Mouse (Mus musculus) myocyte (in vitro differentiated cells): Measurements from ENCODE around the gene Wnt1. TPM values are rescaled to one million over a fixed set of nuclear protein-coding genes. Genes with fewer than 3 reads are reported as not detected.
A peak's percentile ranks its signal among the peaks of the same experiment; 100 is the strongest.

Source experiments
- H3K27me3 ChIP-seq: one replicate; pipeline ENCODE4 v1.6.1; 2011; ENCODE audit not compliant: control insufficient read depth, insufficient read depth, insufficient read length
- H3K36me3 ChIP-seq: one replicate; pipeline ENCODE4 v1.6.1; 2011; ENCODE audit not compliant: control insufficient read depth, insufficient read depth
- H3K4me2 ChIP-seq: one replicate; pipeline ENCODE4 v1.6.1; 2011; ENCODE audit warnings: low read depth, control low read depth
- H3K4me3 ChIP-seq: one replicate; pipeline ENCODE4 v1.5.1; 2011; ENCODE audit warnings: mild to moderate bottlenecking, control low read depth, moderate library complexity
- H3K79me2 ChIP-seq: one replicate; pipeline ENCODE4 v1.6.1; 2011; ENCODE audit not compliant: control insufficient read depth, insufficient read depth
- H3ac ChIP-seq: one replicate; pipeline ENCODE4 v1.6.1; 2011; ENCODE audit not compliant: control insufficient read depth, insufficient read length
- CEBPB ChIP-seq: IDR thresholded peaks from 2 replicates; pipeline ENCODE4 v1.6.1; 2011; ENCODE audit warnings: mild to moderate bottlenecking, moderate library complexity; ENCODE audit not compliant: poor library complexity, insufficient read depth, severe bottlenecking
- E2F4 ChIP-seq: IDR thresholded peaks from one replicate; pipeline ENCODE4 v1.6.1; 2011; ENCODE audit warnings: mild to moderate bottlenecking, control low read depth, moderate library complexity; ENCODE audit not compliant: insufficient read depth
- MAX ChIP-seq: IDR thresholded peaks from one replicate; pipeline ENCODE4 v1.6.1; 2011; ENCODE audit warnings: low read depth, mild to moderate bottlenecking, control low read depth
- MYOD1 ChIP-seq, 3 experiments: IDR thresholded peaks; one replicate each; pipeline ENCODE4 v1.6.1; 2011; ENCODE audit warnings: control low read depth in 2 of 3, low read depth in 2 of 3, mild to moderate bottlenecking in 2 of 3, moderate library complexity in 1 of 3; ENCODE audit not compliant: insufficient read length in 2 of 3, control insufficient read depth in 1 of 3
- MYOG ChIP-seq, 3 experiments: IDR thresholded peaks; one replicate each; pipeline ENCODE4 v1.6.1; 2011; ENCODE audit warnings: control low read depth in 2 of 3, low read depth in 2 of 3, mild to moderate bottlenecking in 2 of 3; ENCODE audit not compliant: insufficient read length in 2 of 3, control insufficient read depth in 1 of 3, insufficient read depth in 1 of 3
- POLR2A ChIP-seq: IDR thresholded peaks from one replicate; pipeline ENCODE4 v1.6.1; 2011; ENCODE audit warnings: low read depth, mild to moderate bottlenecking, control low read depth, moderate library complexity; ENCODE audit not compliant: insufficient read length
- POLR2AphosphoS2 ChIP-seq: IDR thresholded peaks from one replicate; pipeline ENCODE4 v1.6.1; 2011; ENCODE audit warnings: low read depth, control low read depth; ENCODE audit not compliant: insufficient read length
- REST ChIP-seq: IDR thresholded peaks from one replicate; pipeline ENCODE4 v1.6.1; 2011; ENCODE audit warnings: mild to moderate bottlenecking, control low read depth, moderate library complexity; ENCODE audit not compliant: insufficient read depth, insufficient read length
- SRF ChIP-seq: IDR thresholded peaks from one replicate; pipeline ENCODE4 v1.6.1; 2011; ENCODE audit warnings: low read depth; ENCODE audit not compliant: control insufficient read depth, insufficient read length
- TCF12 ChIP-seq: IDR thresholded peaks from one replicate; pipeline ENCODE4 v1.6.1; 2011; ENCODE audit warnings: mild to moderate bottlenecking, control low read depth; ENCODE audit not compliant: poor library complexity, insufficient read depth, severe bottlenecking
- TCF3 ChIP-seq: IDR thresholded peaks from one replicate; pipeline ENCODE4 v1.6.1; 2011; ENCODE audit warnings: low read depth, control low read depth; ENCODE audit not compliant: insufficient read length
- USF1 ChIP-seq: IDR thresholded peaks from one replicate; pipeline ENCODE4 v1.6.1; 2011; ENCODE audit warnings: low read depth, mild to moderate bottlenecking, control low read depth, moderate library complexity
- polyA plus RNA-seq: library from polyadenylated mRNA; unstranded; fragments of >200 nt; fragmentation: generic; extraction: Trizol; gene quantifications from one replicate; pipeline ENCODE4 v1.2.1, GENCODE M21; 2012; ENCODE audit warnings: missing spikeins

The Wnt1 gene
- polyA plus RNA-seq, 1 experiment, result 0.06 TPM

GRCm38 (mm10) chr15:98802926-98803325 lies 13.3 kb downstream of the Wnt1 start:
- Histone ChIP-seq H3K4me2 (no peak overlapping the region), H3K27me3 (peaks cover 40% of the 10 kb centered on the region), H3ac (no peak overlapping the region), H3K79me2 (no peaks in the 10 kb centered on the region), H3K36me3 (no peaks in the 10 kb centered on the region), H3K4me3 (no peak overlapping the region)
- TF ChIP-seq POLR2AphosphoS2, result no peak
- peak in 1 of 3 experiments; percentile 27 for TF ChIP-seq MYOG (IDR thresholded peaks at IDR 0.05; ENCODE audit: control insufficient read depth in 1 of 3, insufficient read depth in 1 of 3, insufficient read length in 2 of 3, low read depth in 2 of 3)

GRCm38 (mm10) chr15:98804054-98804453 lies 14.4 kb downstream of the Wnt1 start:
- Histone ChIP-seq H3K36me3 (no peaks in the 10 kb centered on the region), H3K4me3 (no peak overlapping the region), H3K27me3 (peaks cover 32% of the 10 kb centered on the region), H3K4me2 (peak overlapping the region; percentile 68), H3ac (no peak overlapping the region), H3K79me2 (no peaks in the 10 kb centered on the region)
- TF ChIP-seq POLR2AphosphoS2, result no peak
- TF ChIP-seq POLR2A, result no peak
- no peak for TF ChIP-seq REST
- no peak for TF ChIP-seq USF1
- TF ChIP-seq TCF3, result no peak
- no peak for TF ChIP-seq MYOD1 (IDR thresholded peaks at IDR 0.05; ENCODE audit: control insufficient read depth in 1 of 3, insufficient read length in 2 of 3, low read depth in 2 of 3)

GRCm38 (mm10) chr15:98805324-98806040 lies 15.8 kb downstream of the Wnt1 start:
- Histone ChIP-seq H3K4me3 (no peak overlapping the region), H3K79me2 (no peaks in the 10 kb centered on the region), H3ac (no peak overlapping the region), H3K36me3 (no peaks in the 10 kb centered on the region), H3K4me2 (peak overlapping the region; percentile 44), H3K27me3 (peaks cover 27% of the 10 kb centered on the region)
- TF ChIP-seq MYOG (IDR thresholded peaks at IDR 0.05; ENCODE audit: control insufficient read depth in 1 of 3, insufficient read depth in 1 of 3, insufficient read length in 2 of 3, low read depth in 2 of 3), result no peak
- TF ChIP-seq MYOD1 (IDR thresholded peaks at IDR 0.05; ENCODE audit: control insufficient read depth in 1 of 3, insufficient read length in 2 of 3, low read depth in 2 of 3), result no peak
- TF ChIP-seq TCF3, result no peak
- TF ChIP-seq CEBPB, result no peak
- TF ChIP-seq MAX, result no peak
- TF ChIP-seq POLR2AphosphoS2, result no peak
- TF ChIP-seq USF1, result no peak
- no peak for TF ChIP-seq TCF12
- TF ChIP-seq E2F4, result no peak
- no peak for TF ChIP-seq SRF
- TF ChIP-seq REST, result no peak
- TF ChIP-seq POLR2A, result no peak

- H3K27me3 ChIP-seq, result peaks cover 21% of the 10 kb centered on the region
- H3K4me2 ChIP-seq, result peak overlapping the region; percentile 44
- H3K36me3 ChIP-seq, result no peaks in the 10 kb centered on the region
- H3K4me3 ChIP-seq, result no peak overlapping the region
- H3K79me2 ChIP-seq, result no peaks in the 10 kb centered on the region
- TF ChIP-seq USF1 (no peak), MYOD1 (IDR thresholded peaks at IDR 0.05; ENCODE audit: control insufficient read depth in 1 of 3, insufficient read length in 2 of 3, low read depth in 2 of 3) (no peak), E2F4 (no peak), POLR2A (no peak), CEBPB (no peak), POLR2AphosphoS2 (no peak), TCF12 (no peak), SRF (no peak), REST (no peak), MAX (no peak), TCF3 (no peak), MYOG (IDR thresholded peaks at IDR 0.05; ENCODE audit: control insufficient read depth in 1 of 3, insufficient read depth in 1 of 3, insufficient read length in 2 of 3, low read depth in 2 of 3) (no peak)
- H3ac ChIP-seq, result no peak overlapping the region
Measured at GRCm38 (mm10) chr15:98806071-98806808, 16.6 kb downstream of the Wnt1 start.
